Mouse (Mus musculus): ENCODE data around the gene Olfr1358.

GRCm38 (mm10) chr10:78520260-78521005 lies 3.2 kb downstream of the Olfr1358 start:
- TF ChIP-seq USF1 (IDR thresholded peaks at IDR 0.05; ENCODE audit: low read depth) = no peak
- no peak for TF ChIP-seq MAX (IDR thresholded peaks at IDR 0.05; ENCODE audit: low read depth)
- TF ChIP-seq POLR2AphosphoS2 (IDR thresholded peaks at IDR 0.05; ENCODE audit: insufficient read length, low read depth) = no peak
- no peak for TF ChIP-seq POLR2A (IDR thresholded peaks at IDR 0.05; ENCODE audit: insufficient read length, low read depth)
- no peak for TF ChIP-seq REST (IDR thresholded peaks at IDR 0.05; ENCODE audit: insufficient read depth, insufficient read length)
- TF ChIP-seq MYOD1 (IDR thresholded peaks at IDR 0.05; ENCODE audit: control insufficient read depth in 1 of 3, insufficient read length in 2 of 3, low read depth in 2 of 3) = no peak
- no peak for TF ChIP-seq MYOG (IDR thresholded peaks at IDR 0.05; ENCODE audit: control insufficient read depth in 1 of 3, insufficient read depth in 1 of 3, insufficient read length in 2 of 3, low read depth in 2 of 3)
- TF ChIP-seq TCF12 (IDR thresholded peaks at IDR 0.05; ENCODE audit: insufficient read depth, poor library complexity, severe bottlenecking) = no peak

Data from myocyte (in vitro differentiated cells).